Mouse (Mus musculus) heart, embryonic 14.5 days (tissue): ENCODE data around the gene Cd3eap. TPM values are rescaled to one million over a fixed set of nuclear protein-coding genes. Genes with fewer than 3 reads are reported as not detected.

Experiments
- ATAC-seq: fragments of 200-750 bp; cut with Nextera tagmentation; 2 replicates; pipeline ENCODE4 v1.8.0; 2017; ENCODE audit warnings: low read depth, moderate TSS enrichment; ENCODE audit not compliant: insufficient number of reproducible peaks, insufficient read depth, low FRiP score
- H3K27ac ChIP-seq, 2 experiments: fragments of 200-500 bp in 1 of 2; fragments of 300-500 bp in 1 of 2; sonication (generic) in 1 of 2; replicated peaks in 1 of 2; 2 replicates each; pipeline ENCODE4 v1.5.1; 2012 to 2014; ENCODE audit warnings: low read depth in 2 of 2, low read length in 2 of 2, control low read depth in 1 of 2, mild to moderate bottlenecking in 1 of 2, mixed read lengths in 1 of 2; ENCODE audit not compliant: control insufficient read depth in 1 of 2, insufficient read depth in 1 of 2
- H3K27me3 ChIP-seq: fragments of 300-500 bp; sonication (generic); 2 replicates; pipeline ENCODE4 v1.6.1; 2014; ENCODE audit warnings: mild to moderate bottlenecking, low read length, control low read depth; ENCODE audit not compliant: control insufficient read depth, insufficient read depth
- H3K36me3 ChIP-seq: fragments of 300-500 bp; sonication (generic); 2 replicates; pipeline ENCODE4 v1.6.1; 2014; ENCODE audit warnings: mild to moderate bottlenecking, control low read depth, low read length, mixed read lengths; ENCODE audit not compliant: control insufficient read depth, insufficient read depth
- H3K4me1 ChIP-seq, 2 experiments: fragments of 200-500 bp in 1 of 2; fragments of 300-500 bp in 1 of 2; sonication (generic) in 1 of 2; 2 replicates each; pipeline ENCODE4 v1.6.1; 2012 to 2014; ENCODE audit warnings: low read length in 2 of 2, control low read depth in 1 of 2, mixed read lengths in 1 of 2; ENCODE audit not compliant: control insufficient read depth in 2 of 2, insufficient read depth in 2 of 2
- H3K4me2 ChIP-seq: fragments of 300-500 bp; sonication (generic); 2 replicates; pipeline ENCODE4 v1.6.1; 2014; ENCODE audit warnings: mild to moderate bottlenecking, low read length
- H3K4me3 ChIP-seq, 2 experiments: fragments of 200-500 bp in 1 of 2; fragments of 300-500 bp in 1 of 2; sonication (generic) in 1 of 2; 2 replicates each; pipeline ENCODE4 v1.5.1; 2012 to 2014; ENCODE audit warnings: low read length in 2 of 2, mild to moderate bottlenecking in 2 of 2, control low read depth in 1 of 2, low read depth in 1 of 2, moderate library complexity in 1 of 2; ENCODE audit not compliant: control insufficient read depth in 1 of 2, insufficient read depth in 1 of 2
- H3K9ac ChIP-seq: fragments of 300-500 bp; sonication (generic); 2 replicates; pipeline ENCODE4 v1.6.1; 2014; ENCODE audit warnings: mild to moderate bottlenecking, low read length
- H3K9me3 ChIP-seq: fragments of 300-500 bp; sonication (generic); 2 replicates; pipeline ENCODE4 v1.6.1; 2016; ENCODE audit warnings: low read length, control low read depth; ENCODE audit not compliant: control insufficient read depth
- WGBS: fragments of 180-500 bp; shearing (Covaris S2); extraction: QIAGEN DNeasy Blood & Tissue Kit; methylation state at CpG from one replicate; pipeline ENCODE4 v1.1.7; 2014; 5-methylcytosine and 5-hydroxymethylcytosine counted together
- microRNA counts: library from miRNA; unstranded; fragments of <30 nt; microRNA quantifications from one replicate; lab custom pipeline; 2016
- microRNA-seq: library from miRNA; unstranded; fragments of <30 nt; microRNA quantifications from one replicate; pipeline ENCODE4, GENCODE M21; 2016
- polyA plus RNA-seq: library from polyadenylated mRNA; unstranded; fragments of >200 nt; fragmentation: Nextera tagmentation; extraction: Ambion mirVana; gene quantifications from 2 replicates; pipeline ENCODE4 v1.2.1, GENCODE M21; 2014

Gene Cd3eap
- polyA plus RNA-seq, 1 experiment from 2014 or later, result 15.7 TPM

DNA sequence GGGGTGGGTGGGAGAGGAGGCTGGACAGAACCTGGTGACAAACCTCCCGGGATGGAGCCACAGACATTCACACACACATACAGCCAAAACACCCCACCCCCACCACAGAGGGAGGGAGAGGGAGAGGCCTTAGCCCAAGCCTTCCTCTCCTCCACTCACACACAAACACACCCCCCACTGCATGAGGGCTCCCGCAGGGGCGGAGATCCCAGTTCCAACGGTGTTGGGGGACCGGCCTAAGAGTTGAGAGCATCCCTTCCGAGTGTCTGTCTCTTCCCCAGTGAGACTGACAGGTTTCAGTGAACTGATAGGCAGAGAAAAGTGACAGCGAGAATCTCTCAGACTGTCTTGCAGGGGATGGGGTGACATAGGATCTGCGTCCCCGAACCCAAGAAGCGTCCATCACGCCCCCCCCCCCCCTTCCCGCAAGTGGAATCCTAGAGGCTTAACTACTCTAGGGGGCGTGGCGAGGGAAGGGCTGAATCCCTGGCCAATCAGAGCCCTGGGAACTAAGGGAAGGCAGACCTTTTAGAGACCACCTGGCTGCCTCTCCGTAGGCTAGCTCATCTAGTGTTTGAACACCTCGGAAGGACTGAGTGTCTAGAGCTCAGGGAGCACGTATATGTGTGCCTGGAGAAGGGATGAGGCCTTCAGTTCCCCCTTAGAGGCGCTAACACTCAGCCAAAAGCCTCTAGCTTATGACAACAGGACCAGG is 51.4 kb downstream of the Cd3eap start:
- Histone ChIP-seq H3K4me3 (peak overlapping the region; percentile 67 to 69), H3K4me2 (peak overlapping the region; percentile 99), H3K9ac (peak overlapping the region; percentile 73), H3K27ac (peak overlapping the region; percentile 71 to 78), H3K9me3 (no peaks in the 10 kb centered on the region), H3K4me1 (peaks cover 9 to 35% of the 10 kb centered on the region in 2 experiments), H3K36me3 (no peaks in the 10 kb centered on the region), H3K27me3 (peaks cover 41% of the 10 kb centered on the region)
- ATAC-seq, result peak; percentile 45
- 1% methylated on average over 18 of the region's 18 CpGs for WGBS

DNA sequence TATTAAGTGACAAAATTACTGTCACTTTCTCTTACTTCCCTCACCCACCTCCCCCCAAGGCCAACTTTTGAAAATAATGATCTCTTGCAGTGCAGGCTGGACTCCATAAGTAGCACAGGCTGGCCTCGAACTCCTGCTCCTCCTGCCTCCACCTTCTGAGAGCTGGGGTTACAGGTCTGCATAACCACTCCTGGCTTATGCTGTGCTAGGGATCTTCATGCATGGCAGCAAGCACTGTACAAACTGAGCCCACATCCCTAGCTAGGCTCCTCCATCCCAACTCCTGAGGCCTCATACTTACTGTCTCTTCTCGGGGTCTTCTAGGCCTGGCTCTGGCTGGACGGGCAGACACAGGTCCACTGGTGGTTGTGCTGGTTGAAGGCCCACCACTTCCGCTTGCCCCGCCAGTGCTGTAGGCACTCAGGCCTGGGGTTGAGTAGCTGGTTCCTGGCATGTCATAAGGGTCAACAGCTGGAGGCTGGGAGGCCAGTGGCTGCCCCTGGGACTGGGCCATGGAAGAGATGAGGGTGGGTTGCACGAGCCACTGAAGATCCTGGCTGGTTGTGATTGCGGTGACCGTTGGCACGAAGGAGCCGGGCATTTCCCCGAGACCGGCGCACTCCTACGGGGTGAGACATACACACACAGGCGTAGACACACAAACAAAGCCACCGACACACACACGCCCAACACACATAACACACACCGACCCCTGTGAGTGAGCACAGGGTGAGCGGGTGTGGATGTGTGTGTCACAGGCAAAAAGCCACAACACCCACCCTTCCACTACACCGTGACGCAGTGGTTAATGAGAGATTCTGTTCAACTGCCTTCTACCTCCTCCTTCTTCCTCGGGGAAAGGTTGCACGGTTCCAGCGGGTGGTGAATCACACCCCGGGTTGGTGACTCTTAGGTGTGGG is 52.2 kb downstream of the Cd3eap start:
- no peak overlapping the region for H3K9ac ChIP-seq
- H3K4me3 ChIP-seq, result no peak overlapping the region
- H3K27me3 ChIP-seq, result peaks cover 50% of the 10 kb centered on the region
- H3K4me2 ChIP-seq, result 0 out of 2 replicates have a peak overlapping the region, but pooled peaks have one; percentile 99
- H3K4me1 ChIP-seq, result peaks cover 9 to 35% of the 10 kb centered on the region in 2 experiments
- H3K27ac ChIP-seq, result no peak overlapping the region
- no peak for ATAC-seq
- WGBS, result 65% methylated on average over 25 of the region's 25 CpGs
- no peaks in the 10 kb centered on the region for H3K36me3 ChIP-seq
- H3K9me3 ChIP-seq, result no peaks in the 10 kb centered on the region

MicroRNAs encoded within 50 kb of the gene (microRNA counts, 519-probe panel; counts per million panel counts)
- 322 counts per million, percentile 70 among the panel's probes with 10 or more counts for microRNA mmu-miR-343 (lab: Ali Mortazavi, UCI)

Small RNAs within 50 kb of the gene (microRNA-seq; reads per million reads assigned to microRNA genes)
- gene Mir343, result not detected

Other genes starting within 250 kb of the Cd3eap start
- gene Gm4969, start 241.1 kb downstream of the Cd3eap start, polyA plus RNA-seq, result 1.2 TPM in 2 replicates
- gene Fbxo46, start 239.6 kb downstream of the Cd3eap start, polyA plus RNA-seq, result 5.5 and 5.6 TPM in 2 replicates
- gene Qpctl, start 210.2 kb downstream of the Cd3eap start, polyA plus RNA-seq, result 7.0 and 7.8 TPM in 2 replicates
- 104 and 111 TPM in 2 replicates for gene Snrpd2, start 209.8 kb downstream of the Cd3eap start, polyA plus RNA-seq
- gene Gipr, start 193.4 kb downstream of the Cd3eap start, polyA plus RNA-seq, result 51.5 and 52.6 TPM in 2 replicates
- 8.3 and 9.5 TPM in 2 replicates for gene Eml2, start 183.1 kb downstream of the Cd3eap start, polyA plus RNA-seq
- 1.6 and 1.9 TPM in 2 replicates for gene Gpr4, start 146.9 kb downstream of the Cd3eap start, polyA plus RNA-seq
- 36.5 and 38.6 TPM in 2 replicates for gene Opa3, start 131.1 kb downstream of the Cd3eap start, polyA plus RNA-seq
- 66.1 and 68.9 TPM in 2 replicates for gene Vasp, start 87.7 kb downstream of the Cd3eap start, polyA plus RNA-seq
- 0.20 TPM in 1 of 2 replicates, not detected in the other for gene Ppm1n, start 79.4 kb downstream of the Cd3eap start, polyA plus RNA-seq
- 39.2 and 43.6 TPM in 2 replicates for gene Rtn2, start 76.9 kb downstream of the Cd3eap start, polyA plus RNA-seq
- gene Fosb, start 49.4 kb downstream of the Cd3eap start, polyA plus RNA-seq, result 0.22 TPM in 1 of 2 replicates, not detected in the other
- 60.0 and 68.7 TPM in 2 replicates for gene Ercc1, start 14.7 kb downstream of the Cd3eap start, polyA plus RNA-seq
- gene Ppp1r13l, start 266 bp upstream of the Cd3eap start, polyA plus RNA-seq, result 15.2 and 15.4 TPM in 2 replicates
- gene Ercc2, start 22.5 kb upstream of the Cd3eap start, polyA plus RNA-seq, result 4.8 and 6.6 TPM in 2 replicates
- 1.8 and 1.9 TPM in 2 replicates for gene Klc3, start 44.6 kb upstream of the Cd3eap start, polyA plus RNA-seq
- gene Ckm, start 45.3 kb upstream of the Cd3eap start, polyA plus RNA-seq, result 910 and 1,062 TPM in 2 replicates
- gene Mark4, start 99.3 kb upstream of the Cd3eap start, polyA plus RNA-seq, result 9.3 and 10.5 TPM in 2 replicates
- 1.3 and 1.8 TPM in 2 replicates for gene Exoc3l2, start 103.8 kb upstream of the Cd3eap start, polyA plus RNA-seq
- 1.4 and 1.7 TPM in 2 replicates for gene Bloc1s3, start 148.9 kb upstream of the Cd3eap start, polyA plus RNA-seq
- gene Trappc6a, start 148.9 kb upstream of the Cd3eap start, polyA plus RNA-seq, result 87.3 and 92.9 TPM in 2 replicates
- not detected in 2 replicates for gene Nkpd1, start 158.4 kb upstream of the Cd3eap start, polyA plus RNA-seq
- 2.9 and 5.3 TPM in 2 replicates for gene Ppp1r37, start 203.6 kb upstream of the Cd3eap start, polyA plus RNA-seq
- 0.13 and 0.38 TPM in 2 replicates for gene Zfp296, start 217.8 kb upstream of the Cd3eap start, polyA plus RNA-seq
- gene Gemin7, start 218.1 kb upstream of the Cd3eap start, polyA plus RNA-seq, result 140 and 144 TPM in 2 replicates
- gene Clasrp, start 245.0 kb upstream of the Cd3eap start, polyA plus RNA-seq, result 26.6 and 29.2 TPM in 2 replicates